Mouse (Mus musculus): ENCODE results near the gene Psma6. TPM values are rescaled to one million over a fixed set of nuclear protein-coding genes. Genes with fewer than 3 reads are reported as not detected.
A peak's percentile ranks its signal among the peaks of the same experiment; 100 is the strongest.

The Psma6 gene
- polyA plus RNA-seq, 1 experiment from 2014 or later = 434 TPM

DNA sequence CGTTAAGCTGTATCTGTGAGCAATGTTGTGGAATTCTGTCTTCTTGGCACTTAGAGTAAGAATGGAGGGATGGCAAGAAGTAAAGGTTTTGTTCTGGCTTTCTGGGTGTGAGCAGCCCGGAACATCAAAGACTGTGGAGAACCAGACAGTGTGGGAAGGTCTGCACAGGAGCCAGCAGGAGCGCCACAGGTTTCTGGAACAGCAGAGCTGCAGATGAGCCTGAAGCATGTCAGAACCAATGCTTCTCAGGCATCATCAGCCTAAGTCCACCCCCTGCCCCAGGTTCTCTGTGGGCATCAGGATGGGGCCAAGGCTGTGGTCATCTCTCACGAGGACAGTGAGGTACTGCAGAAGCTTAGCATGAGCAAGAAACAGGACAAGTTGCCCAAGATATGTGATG is 12.5 kb downstream of the Psma6 start:
- no peak overlapping the region for H3K9ac ChIP-seq (replicated peaks)
- 95% methylated on average over 4 of the region's 4 CpGs for WGBS
- H3K27me3 ChIP-seq = no peaks in the 10 kb centered on the region
- no peak for ATAC-seq (ENCODE audit: low FRiP score, low read depth)
- H3K27ac ChIP-seq (replicated peaks) = no peak overlapping the region
- no peak overlapping the region for H3K4me3 ChIP-seq
- no peaks in the 10 kb centered on the region for H3K9me3 ChIP-seq
- no peak overlapping the region for H3K4me2 ChIP-seq (replicated peaks)
- H3K36me3 ChIP-seq = peaks cover 4% of the 10 kb centered on the region; the same call in 1 of the 2 replicates
- H3K4me1 ChIP-seq = peaks cover 13% of the 10 kb centered on the region

DNA sequence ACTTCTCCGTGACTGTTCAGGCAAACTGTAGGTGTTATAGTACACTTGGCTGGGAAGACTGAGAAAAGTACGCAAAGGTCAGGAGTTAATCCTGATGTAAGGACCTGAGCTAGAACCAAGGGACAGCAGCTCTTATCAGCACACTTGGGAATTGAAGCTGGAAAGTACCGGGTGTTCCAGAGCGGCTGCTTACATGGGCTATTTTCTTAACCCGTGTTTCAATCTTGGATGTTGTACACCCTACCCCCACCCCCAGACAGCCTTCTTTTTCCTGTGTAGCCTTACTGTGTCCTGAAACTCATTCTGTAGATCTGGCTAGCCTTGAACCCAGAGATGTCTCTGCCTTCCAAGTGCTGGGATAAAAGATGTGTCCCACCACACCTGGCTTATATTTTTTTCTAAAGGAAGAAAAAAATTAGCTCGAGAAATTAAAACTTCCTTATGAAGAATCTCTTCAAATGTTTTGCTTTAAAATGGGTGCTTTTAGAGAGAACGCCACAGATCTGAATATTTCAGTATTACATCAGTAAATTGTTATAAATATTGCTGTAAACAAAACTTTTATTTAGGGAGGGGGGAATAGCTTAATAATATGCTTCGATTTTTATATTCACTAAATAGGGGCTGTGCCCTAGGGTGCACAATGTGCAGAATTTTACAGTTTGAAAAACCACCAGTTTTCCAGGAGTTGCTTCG is 13.7 kb downstream of the Psma6 start:
- Histone ChIP-seq H3K9ac (replicated peaks) (peak overlapping the region; percentile 91), H3K9me3 (no peaks in the 10 kb centered on the region), H3K4me1 (peaks cover 13% of the 10 kb centered on the region), H3K4me2 (replicated peaks) (peak overlapping the region; percentile 96), H3K4me3 (peak overlapping the region; percentile 98), H3K36me3 (peaks cover 6% of the 10 kb centered on the region; the same call in 1 of the 2 replicates), H3K27ac (replicated peaks) (peak overlapping the region; percentile 91; the same call in 1 of the 2 replicates), H3K27me3 (no peaks in the 10 kb centered on the region)
- WGBS = 75% methylated on average over 9 of the region's 9 CpGs
- no peak for ATAC-seq (ENCODE audit: low FRiP score, low read depth)

GRCm38 (mm10) chr12:55398240-55399127 is 14.5 kb downstream of the Psma6 start:
- peaks cover 10% of the 10 kb centered on the region; the same call in 1 of the 2 replicates for H3K36me3 ChIP-seq
- H3K27me3 ChIP-seq = no peaks in the 10 kb centered on the region
- H3K27ac ChIP-seq (replicated peaks) = peak overlapping the region; percentile 91
- 2% methylated on average over 51 of the region's 51 CpGs for whole genome bisulfite sequencing
- peak overlapping the region; percentile 98 for H3K4me3 ChIP-seq
- H3K9me3 ChIP-seq = no peaks in the 10 kb centered on the region
- H3K9ac ChIP-seq (replicated peaks) = peak overlapping the region; percentile 91
- ATAC-seq (ENCODE audit: low FRiP score, low read depth) = peak; percentile 99
- peaks cover 13% of the 10 kb centered on the region for H3K4me1 ChIP-seq
- peak overlapping the region; percentile 96 for H3K4me2 ChIP-seq (replicated peaks)

DNA sequence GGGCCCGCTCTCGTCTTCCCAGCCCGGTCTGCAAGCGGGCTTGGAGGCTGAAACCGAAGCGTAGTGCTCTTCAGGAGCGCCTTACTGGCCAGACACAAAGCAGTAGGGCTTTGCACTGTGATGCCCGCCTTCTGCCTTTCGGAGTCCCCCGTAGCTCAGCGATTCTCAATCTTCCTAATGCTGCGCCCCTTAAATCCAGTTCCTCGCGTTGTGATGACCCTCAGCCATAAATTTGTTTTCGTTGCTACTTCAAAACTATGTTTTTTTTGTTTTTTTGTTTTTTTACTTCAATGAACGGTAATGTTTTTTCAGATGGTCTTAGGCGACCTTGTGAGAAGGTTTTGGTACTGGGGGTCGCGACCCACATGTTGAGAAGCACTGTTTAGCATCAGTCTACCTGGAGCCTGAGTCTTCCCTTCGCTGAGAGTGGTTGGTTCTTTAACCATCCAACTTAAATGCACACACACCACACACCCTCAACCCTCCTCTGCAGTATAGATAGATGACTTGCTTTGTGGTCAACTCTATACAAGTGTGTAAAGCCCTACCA is 15.2 kb downstream of the Psma6 start:
- Histone ChIP-seq H3K27ac (replicated peaks) (peak overlapping the region; percentile 91), H3K4me3 (peak overlapping the region; percentile 98), H3K36me3 (peaks cover 10% of the 10 kb centered on the region; the same call in 1 of the 2 replicates), H3K4me2 (replicated peaks) (peak overlapping the region; percentile 96), H3K4me1 (peaks cover 13% of the 10 kb centered on the region), H3K9ac (replicated peaks) (peak overlapping the region; percentile 91), H3K27me3 (no peaks in the 10 kb centered on the region), H3K9me3 (no peaks in the 10 kb centered on the region)
- 1% methylated on average over 20 of the region's 20 CpGs for WGBS
- ATAC-seq (ENCODE audit: low FRiP score, low read depth) = peak; percentile 25

GRCm38 (mm10) chr12:55407888-55408287 is 23.9 kb downstream of the Psma6 start:
- Histone ChIP-seq H3K27me3 (no peaks in the 10 kb centered on the region), H3K9ac (replicated peaks) (no peak overlapping the region), H3K4me2 (replicated peaks) (no peak overlapping the region), H3K27ac (replicated peaks) (no peak overlapping the region), H3K4me1 (no peaks in the 10 kb centered on the region), H3K4me3 (no peak overlapping the region), H3K9me3 (no peaks in the 10 kb centered on the region), H3K36me3 (peaks cover 51% of the 10 kb centered on the region)
- 95% methylated on average over 5 of the region's 5 CpGs for WGBS
- no peak for ATAC-seq (ENCODE audit: low FRiP score, low read depth)

GRCm38 (mm10) chr12:55415255-55415654 is 31.2 kb downstream of the Psma6 start:
- Histone ChIP-seq H3K4me1 (no peaks in the 10 kb centered on the region), H3K9ac (replicated peaks) (no peak overlapping the region), H3K9me3 (no peaks in the 10 kb centered on the region), H3K27me3 (no peaks in the 10 kb centered on the region), H3K27ac (replicated peaks) (no peak overlapping the region), H3K4me2 (replicated peaks) (no peak overlapping the region), H3K36me3 (peaks cover 84% of the 10 kb centered on the region), H3K4me3 (no peak overlapping the region)
- WGBS = 93% methylated on average over 5 of the region's 5 CpGs
- no peak for ATAC-seq (ENCODE audit: low FRiP score, low read depth)

GRCm38 (mm10) chr12:55415762-55416161 is 31.7 kb downstream of the Psma6 start:
- H3K27ac ChIP-seq (replicated peaks) = no peak overlapping the region
- no peaks in the 10 kb centered on the region for H3K27me3 ChIP-seq
- no peaks in the 10 kb centered on the region for H3K4me1 ChIP-seq
- H3K36me3 ChIP-seq = peaks cover 85% of the 10 kb centered on the region
- no peak overlapping the region for H3K4me2 ChIP-seq (replicated peaks)
- 89% methylated on average over 1 of the region's 1 CpGs for WGBS
- H3K9ac ChIP-seq (replicated peaks) = no peak overlapping the region
- no peak for ATAC-seq (ENCODE audit: low FRiP score, low read depth)
- H3K4me3 ChIP-seq = no peak overlapping the region
- H3K9me3 ChIP-seq = no peaks in the 10 kb centered on the region

- no peak overlapping the region for H3K9ac ChIP-seq (replicated peaks)
- no peak overlapping the region for H3K4me2 ChIP-seq (replicated peaks)
- 93% methylated on average over 24 of the region's 24 CpGs for WGBS
- no peaks in the 10 kb centered on the region for H3K9me3 ChIP-seq
- H3K27me3 ChIP-seq = no peaks in the 10 kb centered on the region
- no peaks in the 10 kb centered on the region for H3K4me1 ChIP-seq
- no peak overlapping the region for H3K4me3 ChIP-seq
- H3K36me3 ChIP-seq = peaks cover 49% of the 10 kb centered on the region
- ATAC-seq (ENCODE audit: low FRiP score, low read depth) = no peak
- no peak overlapping the region for H3K27ac ChIP-seq (replicated peaks)
Observed at GRCm38 (mm10) chr12:55420220-55420619, 36.2 kb downstream of the Psma6 start.

DNA sequence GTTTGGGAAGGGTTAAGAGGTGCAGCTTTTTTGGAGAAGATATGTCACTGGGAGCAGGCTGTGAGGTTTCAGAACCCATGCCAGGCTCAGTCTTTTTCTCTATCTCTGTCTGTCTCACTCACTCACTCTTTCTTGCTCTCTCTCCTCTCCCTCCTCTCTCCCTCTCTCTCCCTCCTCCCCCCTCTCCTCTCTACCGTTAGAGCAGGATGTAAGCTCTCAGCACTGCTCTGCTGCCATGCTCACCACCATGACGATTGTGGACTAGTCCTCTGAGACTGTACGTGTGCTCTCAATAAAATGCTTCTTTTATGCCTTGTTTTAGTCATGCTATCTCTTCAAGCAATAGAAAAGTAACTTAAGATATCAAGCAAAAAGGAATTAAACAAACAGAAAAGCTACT is 38.0 kb downstream of the Psma6 start:
- Histone ChIP-seq H3K4me1 (no peaks in the 10 kb centered on the region), H3K9ac (replicated peaks) (no peak overlapping the region), H3K36me3 (peaks cover 31% of the 10 kb centered on the region), H3K9me3 (no peaks in the 10 kb centered on the region), H3K4me3 (no peak overlapping the region), H3K27ac (replicated peaks) (no peak overlapping the region), H3K4me2 (replicated peaks) (no peak overlapping the region), H3K27me3 (no peaks in the 10 kb centered on the region)
- 44% methylated on average over 3 of the region's 3 CpGs for whole genome bisulfite sequencing
- no peak for ATAC-seq (ENCODE audit: low FRiP score, low read depth)

GRCm38 (mm10) chr12:55426300-55426699 is 42.3 kb downstream of the Psma6 start:
- Histone ChIP-seq H3K4me1 (no peaks in the 10 kb centered on the region), H3K4me3 (no peak overlapping the region), H3K27me3 (no peaks in the 10 kb centered on the region), H3K4me2 (replicated peaks) (no peak overlapping the region), H3K36me3 (no peaks in the 10 kb centered on the region), H3K9ac (replicated peaks) (no peak overlapping the region), H3K9me3 (no peaks in the 10 kb centered on the region), H3K27ac (replicated peaks) (no peak overlapping the region)
- 91% methylated on average over 7 of the region's 7 CpGs for WGBS
- no peak for ATAC-seq (ENCODE audit: low FRiP score, low read depth)

GRCm38 (mm10) chr12:55429201-55429600 is 45.2 kb downstream of the Psma6 start:
- no peaks in the 10 kb centered on the region for H3K36me3 ChIP-seq
- no peak overlapping the region for H3K9ac ChIP-seq (replicated peaks)
- no peak overlapping the region for H3K4me2 ChIP-seq (replicated peaks)
- H3K4me3 ChIP-seq = no peak overlapping the region
- H3K4me1 ChIP-seq = no peaks in the 10 kb centered on the region
- WGBS = 90% methylated on average over 8 of the region's 8 CpGs
- H3K9me3 ChIP-seq = no peaks in the 10 kb centered on the region
- no peaks in the 10 kb centered on the region for H3K27me3 ChIP-seq
- H3K27ac ChIP-seq (replicated peaks) = no peak overlapping the region
- no peak for ATAC-seq (ENCODE audit: low FRiP score, low read depth)

DNA sequence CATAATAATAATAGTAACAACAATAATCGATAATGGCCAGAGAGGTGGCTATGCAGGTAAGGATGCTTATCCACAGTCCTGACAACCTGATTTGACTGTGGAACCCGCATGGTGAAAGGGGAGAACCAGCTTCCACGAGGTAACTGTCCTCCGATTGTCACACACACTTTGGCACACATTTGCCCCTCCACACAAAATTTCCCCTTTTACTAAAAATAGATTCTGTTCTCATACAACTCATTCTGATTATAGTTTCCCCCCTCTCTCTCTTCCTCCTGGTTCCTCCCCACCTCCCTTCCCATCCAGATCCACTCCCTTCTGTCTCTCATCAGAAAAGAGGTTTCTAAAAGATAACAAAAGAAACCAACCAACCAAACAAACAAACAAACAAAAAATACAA is 45.9 kb downstream of the Psma6 start:
- Histone ChIP-seq H3K9me3 (no peaks in the 10 kb centered on the region), H3K27ac (replicated peaks) (no peak overlapping the region), H3K4me1 (no peaks in the 10 kb centered on the region), H3K27me3 (no peaks in the 10 kb centered on the region), H3K4me3 (no peak overlapping the region), H3K4me2 (replicated peaks) (no peak overlapping the region), H3K36me3 (no peaks in the 10 kb centered on the region), H3K9ac (replicated peaks) (no peak overlapping the region)
- no peak for ATAC-seq (ENCODE audit: low FRiP score, low read depth)
- 90% methylated on average over 4 of the region's 4 CpGs for WGBS

All from midbrain, embryonic 12.5 days (tissue).